Mouse (Mus musculus): ENCODE results near the gene Hoxc4.

Hoxc4 gene

DNA sequence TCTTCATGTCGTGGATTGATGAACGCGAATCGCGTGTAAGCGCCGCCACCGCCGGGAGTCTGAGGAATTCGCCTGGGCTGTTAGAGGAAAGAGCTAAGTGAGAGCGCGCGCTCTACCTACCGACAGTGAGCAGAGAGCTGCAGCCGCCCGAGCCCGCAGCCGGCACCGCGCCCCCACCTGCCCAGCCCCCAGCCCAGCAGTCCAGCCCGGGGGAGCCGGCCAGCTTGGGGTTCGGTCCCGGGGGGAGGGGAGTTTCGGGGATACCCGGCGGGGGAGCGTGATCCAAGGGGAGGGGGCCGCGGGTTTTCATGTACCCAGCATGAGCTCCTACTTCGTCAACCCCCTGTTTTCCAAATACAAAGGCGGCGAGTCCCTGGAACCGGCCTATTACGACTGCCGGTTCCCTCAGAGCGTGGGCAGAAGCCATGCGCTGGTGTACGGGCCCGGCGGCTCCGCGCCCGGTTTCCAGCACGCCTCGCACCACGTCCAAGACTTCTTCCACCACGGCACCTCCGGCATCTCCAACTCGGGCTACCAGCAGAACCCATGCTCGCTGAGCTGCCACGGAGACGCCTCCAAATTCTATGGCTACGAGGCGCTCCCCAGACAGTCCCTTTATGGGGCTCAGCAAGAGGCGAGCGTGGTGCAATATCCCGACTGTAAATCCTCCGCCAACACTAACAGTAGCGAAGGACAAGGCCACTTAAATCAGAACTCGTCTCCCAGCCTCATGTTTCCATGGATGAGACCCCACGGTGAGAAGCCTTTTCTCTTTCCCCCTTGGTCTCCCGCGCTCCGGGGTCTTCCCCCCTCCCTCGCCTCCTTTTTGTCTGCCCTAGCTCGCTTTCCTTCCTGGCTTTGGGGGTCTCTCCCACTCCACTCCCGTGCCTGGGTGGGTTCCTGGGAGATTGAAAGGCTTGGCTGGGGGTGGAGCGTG, 28.0 kb upstream of the Hoxc4 start, which contains the start of gene Hoxc8:
Gene Hoxc8, plus strand, starts transcription at position 147 of the 937 bp plus-strand sequence.
- no peak for DNase-seq

- no peak for DNase-seq
Measured at GRCm38 (mm10) chr15:102991782-102992181, 27.0 kb upstream of the Hoxc4 start.

DNA sequence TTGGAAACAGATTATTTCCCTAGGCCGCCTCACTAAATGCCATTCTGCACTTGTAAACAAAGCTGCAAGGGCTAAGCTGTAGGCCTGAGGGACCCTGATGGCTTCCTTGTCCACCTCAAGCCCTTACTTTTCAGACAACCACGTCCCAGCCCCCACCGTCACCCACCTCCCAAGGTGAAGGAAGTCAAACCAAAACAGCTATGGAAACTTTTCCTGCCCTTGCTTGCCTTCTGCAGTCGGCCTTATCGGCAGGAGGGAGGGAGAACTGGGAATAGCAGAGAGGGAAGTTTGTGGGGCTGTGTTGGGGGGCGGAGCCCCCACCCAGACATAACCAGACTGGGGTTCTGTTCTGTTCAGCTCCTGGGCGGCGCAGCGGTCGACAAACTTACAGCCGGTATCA, 26.5 kb upstream of the Hoxc4 start:
- DNase-seq, result no peak

DNA sequence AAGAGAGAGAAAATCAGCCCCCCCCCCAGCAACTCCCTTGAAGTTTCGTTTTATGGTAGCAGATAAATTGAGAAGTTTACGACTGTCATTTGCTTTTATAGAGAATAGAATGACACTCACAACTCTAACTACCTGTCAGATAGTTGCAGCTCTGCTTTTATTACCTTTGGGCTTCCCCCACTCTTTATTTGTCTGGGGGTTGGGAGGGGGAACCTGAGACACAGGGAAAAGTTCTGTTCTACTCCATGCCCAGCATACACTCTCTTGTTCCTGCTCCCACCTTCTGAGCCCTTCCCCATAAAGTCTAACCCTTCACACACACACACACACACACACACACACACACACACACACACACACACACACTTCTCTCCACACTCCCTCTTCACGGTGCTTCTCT, 25.9 kb upstream of the Hoxc4 start:
- no peak for DNase-seq

DNA sequence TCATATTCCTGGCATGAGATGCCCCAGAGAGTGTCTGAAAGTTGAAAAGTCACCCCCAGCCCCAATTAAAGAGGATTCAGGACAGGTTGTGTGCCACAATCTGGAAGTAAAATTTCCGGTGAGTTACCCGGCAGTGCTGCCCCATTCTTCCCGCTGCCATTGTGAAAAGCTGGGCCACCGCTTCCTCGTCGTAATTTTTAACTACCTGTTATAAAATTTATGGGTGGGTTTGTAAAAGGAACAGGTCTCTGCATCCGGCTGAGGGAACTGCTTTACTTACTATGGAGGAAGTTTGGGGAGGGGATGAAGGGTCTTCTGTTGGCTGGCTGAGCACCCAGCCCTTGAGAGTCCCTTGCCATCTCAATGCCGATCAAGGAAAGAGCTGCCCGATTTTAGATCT, 22.2 kb upstream of the Hoxc4 start:
- no peak for DNase-seq

DNA sequence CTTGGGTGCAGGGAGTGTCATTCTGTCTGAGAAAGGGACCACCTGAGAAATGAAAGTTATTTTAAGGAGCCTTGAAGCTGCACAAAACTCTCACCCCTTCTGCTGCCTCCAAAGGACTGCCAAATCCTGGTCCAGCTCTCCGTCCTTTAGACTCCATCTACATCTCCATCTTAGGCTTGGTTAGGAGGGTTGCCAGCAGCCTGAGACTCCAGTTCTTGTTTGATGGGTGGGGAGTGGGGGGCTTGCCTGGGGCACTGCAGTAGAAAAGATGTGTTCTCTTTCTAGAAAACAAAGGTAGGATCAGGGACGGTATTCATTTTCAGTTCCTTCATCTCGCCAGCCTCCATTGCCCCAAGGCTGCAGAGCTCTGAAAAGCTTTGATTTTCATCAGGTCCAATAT, 21.3 kb upstream of the Hoxc4 start:
- no peak for DNase-seq

- no peak for DNase-seq
Measured at GRCm38 (mm10) chr15:102997939-102998355, 20.8 kb upstream of the Hoxc4 start, which contains the start of gene Hoxc6. Gene Hoxc6, plus strand, starts transcription at chr15:102998257.

DNA sequence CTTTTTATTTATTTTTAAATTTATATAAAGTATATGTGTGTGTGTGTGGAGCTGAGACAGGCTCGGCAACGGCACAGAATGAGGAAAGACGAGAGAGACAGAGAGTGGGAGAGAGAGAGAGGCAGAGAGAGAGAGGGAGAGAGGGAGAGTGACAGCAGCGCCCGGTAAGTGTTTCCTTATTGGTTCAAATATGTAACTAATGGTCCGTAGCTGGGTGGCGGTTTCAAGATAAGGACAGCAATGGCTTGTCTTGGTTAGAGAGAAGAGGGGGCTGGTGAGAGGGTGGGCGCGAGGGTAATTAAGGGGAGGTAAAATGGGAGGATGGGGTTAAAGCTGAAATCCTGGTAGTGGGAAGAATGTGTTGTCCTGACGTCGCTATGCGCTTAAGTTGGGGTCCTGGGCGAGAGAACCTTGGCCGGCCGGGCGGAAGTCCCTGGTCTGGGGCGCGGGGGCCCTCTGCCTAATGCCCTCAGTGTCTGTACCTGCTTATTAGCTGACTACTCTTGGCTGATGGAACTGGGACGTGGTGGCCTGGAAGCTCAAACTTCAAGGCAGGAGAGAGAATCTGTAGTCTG, 20.0 kb upstream of the Hoxc4 start:
- no peak for DNase-seq

DNA sequence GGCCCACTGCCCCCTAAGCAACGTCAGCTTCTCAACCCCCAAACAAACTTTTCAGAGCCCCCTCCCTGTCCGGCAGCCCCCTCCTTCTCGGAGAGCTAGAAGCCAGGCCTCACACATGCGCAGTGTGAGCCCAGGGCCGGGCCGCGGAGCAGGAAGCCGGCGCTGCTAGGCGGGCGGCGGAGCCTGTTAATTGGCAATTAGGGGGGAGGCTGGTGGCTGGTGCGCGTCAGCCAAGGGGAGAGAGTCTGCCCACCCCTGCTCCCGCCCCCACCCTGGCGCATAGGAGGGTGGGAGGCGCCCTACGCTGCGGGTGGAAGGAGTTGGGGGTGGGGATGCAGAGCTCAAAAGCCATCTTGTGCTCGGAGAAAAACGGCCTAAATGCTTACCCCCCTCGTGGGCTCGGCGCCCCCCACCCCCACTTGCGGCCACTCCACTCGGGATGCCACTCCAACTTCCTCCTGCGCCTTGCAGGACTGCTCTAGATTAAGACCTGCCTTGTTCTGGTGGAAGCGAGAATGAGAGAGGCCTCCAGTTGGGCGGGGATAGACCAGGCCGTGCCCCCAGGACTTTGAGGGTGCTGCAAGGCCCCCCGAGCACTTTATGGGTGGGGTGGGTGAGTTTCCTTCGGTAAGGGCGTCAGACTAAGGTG, 19.4 kb upstream of the Hoxc4 start:
- DNase-seq, result peak in 1 of 2 experiments; percentile 54

- no peak for DNase-seq
Measured at GRCm38 (mm10) chr15:102999955-103000354, 18.8 kb upstream of the Hoxc4 start.

DNA sequence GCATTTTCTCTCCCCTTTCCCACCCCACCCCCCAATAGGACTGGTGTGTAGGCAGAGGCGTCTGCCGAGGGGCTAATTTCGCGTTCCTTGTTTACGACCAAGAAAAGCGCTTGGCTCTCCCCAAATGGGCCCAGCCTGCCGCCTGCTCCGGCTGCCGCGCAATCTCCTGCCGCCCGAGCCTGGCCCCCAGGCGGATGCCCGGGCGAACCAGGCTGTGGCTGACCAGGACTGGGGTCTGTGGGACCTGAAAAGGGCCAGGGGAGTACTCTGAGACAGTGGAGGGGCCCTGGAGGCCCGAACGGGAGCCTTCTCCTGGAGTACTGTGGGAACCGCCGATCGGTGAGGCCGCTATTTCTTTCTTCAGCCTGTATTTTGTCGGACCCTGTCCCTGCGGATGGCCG, 18.2 kb upstream of the Hoxc4 start:
- DNase-seq, result no peak

DNA sequence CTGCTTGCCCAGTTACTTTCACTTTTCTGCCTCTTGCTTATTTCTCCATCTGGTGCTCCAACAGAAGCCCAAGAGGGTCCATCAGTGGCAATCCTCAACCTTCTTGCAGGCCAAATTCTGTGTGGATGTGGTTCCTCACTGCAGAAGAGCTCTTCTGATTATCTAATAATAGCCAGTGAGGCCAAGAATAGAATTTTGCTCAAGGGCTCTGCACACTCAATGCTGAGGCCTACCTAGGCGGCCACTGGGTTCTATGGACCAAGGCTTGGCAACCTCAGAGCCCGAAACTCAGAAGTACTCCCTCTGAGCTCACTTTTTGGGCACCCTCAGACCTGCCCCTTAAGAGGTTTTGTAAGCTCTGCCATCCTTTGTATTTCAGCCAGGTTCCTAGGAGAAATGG, 17.4 kb upstream of the Hoxc4 start:
- DNase-seq, result no peak

DNA sequence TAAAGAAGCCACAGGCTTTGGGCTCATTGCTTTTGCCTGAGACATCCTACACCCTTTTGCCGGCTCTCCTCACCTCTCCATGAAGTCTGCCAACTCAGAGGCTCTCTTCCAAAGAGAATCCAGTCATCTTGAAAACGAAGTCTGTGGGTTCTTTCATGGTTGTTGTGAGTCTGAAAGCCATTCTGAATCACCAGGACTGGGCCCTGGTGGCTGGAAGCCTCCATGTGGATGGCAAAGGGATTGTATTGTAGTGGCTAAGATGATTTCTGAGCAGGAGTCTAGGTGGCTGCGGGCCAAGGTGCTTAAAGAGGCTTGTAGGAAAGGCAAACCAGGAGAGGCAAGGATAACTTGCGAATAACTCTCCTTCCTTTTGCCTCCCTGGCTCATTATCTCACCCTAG, 16.6 kb upstream of the Hoxc4 start:
- no peak for DNase-seq

DNA sequence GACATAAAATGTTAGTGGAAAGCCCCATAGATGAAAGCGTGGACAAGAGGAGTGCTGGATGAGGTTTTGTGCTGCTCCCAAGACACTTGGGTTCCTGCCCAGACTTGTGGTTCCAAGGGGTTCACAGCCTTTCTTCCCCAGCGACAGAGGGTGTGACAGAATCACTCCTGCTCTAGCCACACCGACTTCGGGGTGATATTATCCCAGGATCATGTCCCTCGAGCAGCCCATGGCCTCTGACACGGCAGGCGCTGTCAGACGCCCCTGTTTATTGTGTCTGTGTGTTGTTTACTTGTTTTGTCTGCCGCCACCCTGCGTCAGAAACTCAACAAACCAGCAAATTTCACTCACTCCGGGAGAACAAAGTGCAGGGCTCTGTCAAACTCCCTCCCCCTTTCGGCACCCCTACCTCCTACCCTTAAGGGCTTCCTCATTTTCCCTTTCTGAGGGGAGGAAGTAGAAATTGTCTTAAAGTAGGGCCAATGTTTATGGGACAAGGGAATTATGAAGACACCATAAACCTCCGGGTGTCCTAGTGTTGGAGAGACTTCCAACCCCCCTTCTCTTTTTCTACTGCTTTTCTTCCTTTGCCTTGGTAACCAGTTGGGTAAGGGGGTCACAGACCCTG, 15.8 kb upstream of the Hoxc4 start:
- DNase-seq, result peak in 1 of 2 experiments; percentile 8

GRCm38 (mm10) chr15:103005308-103005707, 13.4 kb upstream of the Hoxc4 start:
- DNase-seq, result peak in 1 of 2 experiments; percentile 19

DNA sequence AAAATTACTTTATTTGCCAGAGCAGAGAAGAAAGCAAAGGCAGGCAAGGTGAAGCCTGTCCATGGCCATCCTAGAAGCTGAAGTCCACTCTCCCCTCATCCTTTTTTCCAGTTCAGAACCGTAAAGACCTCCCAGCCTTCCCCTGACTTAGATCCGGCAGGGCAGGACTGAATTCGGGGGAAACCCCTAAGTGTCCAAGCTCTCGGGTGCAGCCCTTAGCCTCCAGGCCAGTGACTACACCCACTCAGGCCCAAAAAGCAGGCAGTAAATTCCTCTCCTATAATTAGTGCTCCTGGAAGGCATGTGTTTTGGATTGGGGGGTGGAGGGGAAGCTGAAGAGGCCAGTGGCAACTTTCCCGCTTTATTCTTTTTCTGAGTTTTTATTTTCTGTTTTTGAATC, 12.9 kb upstream of the Hoxc4 start:
- DNase-seq, result no peak

- no peak for DNase-seq
Measured at GRCm38 (mm10) chr15:103006326-103006725, 12.4 kb upstream of the Hoxc4 start.

DNA sequence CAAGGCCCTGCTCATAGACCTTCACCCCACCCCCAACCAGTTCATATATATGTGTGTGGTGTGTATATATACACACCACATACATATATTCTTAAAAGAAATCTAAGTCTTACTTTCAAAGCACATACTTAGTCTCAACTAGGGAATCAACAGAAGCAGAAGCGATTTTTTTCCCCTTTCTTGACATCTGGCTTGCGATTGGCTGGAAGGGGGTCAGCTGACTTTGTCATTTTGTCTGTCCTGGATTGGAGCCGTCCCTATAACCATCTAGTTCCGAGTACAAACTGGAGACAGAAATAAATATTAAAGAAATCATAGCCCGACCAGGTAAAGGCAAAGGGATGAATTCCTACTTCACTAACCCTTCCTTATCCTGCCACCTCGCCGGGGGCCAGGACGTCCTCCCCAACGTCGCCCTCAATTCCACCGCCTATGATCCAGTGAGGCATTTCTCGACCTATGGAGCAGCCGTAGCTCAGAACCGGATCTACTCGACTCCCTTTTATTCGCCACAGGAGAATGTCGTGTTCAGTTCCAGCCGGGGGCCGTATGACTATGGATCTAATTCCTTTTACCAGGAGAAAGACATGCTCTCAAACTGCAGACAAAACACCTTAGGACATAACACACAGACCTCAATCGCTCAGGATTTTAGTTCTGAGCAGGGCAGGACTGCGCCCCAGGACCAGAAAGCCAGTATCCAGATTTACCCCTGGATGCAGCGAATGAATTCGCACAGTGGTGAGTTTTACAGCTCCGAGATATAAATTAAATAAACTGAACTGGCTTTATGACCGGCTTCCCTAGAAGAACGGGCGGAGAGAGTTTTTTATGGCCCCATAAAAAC, 9.2 kb upstream of the Hoxc4 start:
- DNase-seq, result no peak

GRCm38 (mm10) chr15:103010112-103010846, 8.5 kb upstream of the Hoxc4 start:
- DNase-seq, result no peak

- DNase-seq, result no peak
Measured at GRCm38 (mm10) chr15:103010847-103011555, 7.7 kb upstream of the Hoxc4 start.
